Mouse (Mus musculus) hindbrain, embryonic 10.5 days (tissue): ENCODE results near the gene Vipr2. TPM values are rescaled to one million over a fixed set of nuclear protein-coding genes. Genes with fewer than 3 reads are reported as not detected.

Source experiments
- DNase-seq: peaks from one replicate; pipeline ENCODE4 v3.0.0-alpha.2; 2017; ENCODE audit warnings: low spot score
- H3K27ac ChIP-seq: fragments of 300-500 bp; sonication (generic); 2 replicates; pipeline ENCODE4 v1.5.1; 2016; ENCODE audit warnings: mild to moderate bottlenecking, moderate library complexity
- H3K27me3 ChIP-seq: fragments of 300-500 bp; sonication (generic); 2 replicates; pipeline ENCODE4 v1.6.1; 2016; ENCODE audit warnings: mild to moderate bottlenecking; ENCODE audit not compliant: poor library complexity, insufficient read depth, severe bottlenecking
- H3K36me3 ChIP-seq: fragments of 300-500 bp; sonication (generic); 2 replicates; pipeline ENCODE4 v1.6.1; 2016; ENCODE audit warnings: mild to moderate bottlenecking, moderate library complexity
- H3K4me1 ChIP-seq: fragments of 300-500 bp; sonication (generic); replicated peaks from 2 replicates; pipeline ENCODE4 v1.6.1; 2016; ENCODE audit warnings: mild to moderate bottlenecking
- H3K4me3 ChIP-seq: fragments of 300-500 bp; sonication (generic); 2 replicates; pipeline ENCODE4 v1.5.1; 2016; ENCODE audit warnings: mild to moderate bottlenecking, moderate library complexity
- H3K9me3 ChIP-seq: fragments of 300-500 bp; sonication (generic); 2 replicates; pipeline ENCODE4 v1.6.1; 2016; ENCODE audit warnings: mild to moderate bottlenecking, moderate library complexity
- WGBS: fragments of 180-500 bp; shearing (Covaris S2); methylation state at CpG from one replicate; pipeline ENCODE4 v1.1.7; 2016; 5-methylcytosine and 5-hydroxymethylcytosine counted together
- polyA plus RNA-seq: library from polyadenylated mRNA; unstranded; fragments of >200 nt; fragmentation: Nextera tagmentation; extraction: Ambion mirVana; gene quantifications from 2 replicates; pipeline ENCODE4 v1.2.1, GENCODE M21; 2016

The Vipr2 gene
- polyA plus RNA-seq, 1 experiment from 2014 or later, result 1.3 TPM

- WGBS, result 83% methylated on average over 7 of the region's 7 CpGs
These were observed 33.6 kb downstream of the Vipr2 start for GRCm38 (mm10) chr12:116111007-116111694.

GRCm38 (mm10) chr12:116115781-116116180 lies 38.3 kb downstream of the Vipr2 start:
- Histone ChIP-seq H3K9me3 (no peaks in the 10 kb centered on the region), H3K27ac (no peak overlapping the region), H3K4me1 (no peaks in the 10 kb centered on the region), H3K4me3 (no peak overlapping the region), H3K36me3 (no peaks in the 10 kb centered on the region), H3K27me3 (no peaks in the 10 kb centered on the region)
- DNase-seq, result no peak
- WGBS, result 88% methylated on average over 2 of the region's 2 CpGs

More at GRCm38 (mm10) chr12:116111007-116111694, 33.6 kb downstream of the Vipr2 start:
- DNase-seq, result no peak
- Histone ChIP-seq H3K27ac (no peak overlapping the region), H3K36me3 (no peaks in the 10 kb centered on the region), H3K4me3 (no peak overlapping the region), H3K27me3 (no peaks in the 10 kb centered on the region), H3K4me1 (no peaks in the 10 kb centered on the region), H3K9me3 (peaks cover 8% of the 10 kb centered on the region; the same call in 1 of the 2 replicates)

- H3K9me3 ChIP-seq, result no peaks in the 10 kb centered on the region
- 90% methylated on average over 5 of the region's 5 CpGs for WGBS
- no peaks in the 10 kb centered on the region for H3K4me1 ChIP-seq
- no peak for DNase-seq
- H3K36me3 ChIP-seq, result no peaks in the 10 kb centered on the region
- no peak overlapping the region for H3K27ac ChIP-seq
- no peaks in the 10 kb centered on the region for H3K27me3 ChIP-seq
- H3K4me3 ChIP-seq, result no peak overlapping the region
These were observed 38.9 kb downstream of the Vipr2 start for GRCm38 (mm10) chr12:116116455-116116854.

- H3K27ac ChIP-seq, result no peak overlapping the region
- 83% methylated on average over 5 of the region's 5 CpGs for WGBS
- no peaks in the 10 kb centered on the region for H3K27me3 ChIP-seq
- H3K36me3 ChIP-seq, result no peaks in the 10 kb centered on the region
- no peaks in the 10 kb centered on the region for H3K9me3 ChIP-seq
- no peak for DNase-seq
- H3K4me3 ChIP-seq, result no peak overlapping the region
- H3K4me1 ChIP-seq, result no peaks in the 10 kb centered on the region
These were observed 39.9 kb downstream of the Vipr2 start for GRCm38 (mm10) chr12:116117352-116117929.

- Histone ChIP-seq H3K27me3 (no peaks in the 10 kb centered on the region), H3K36me3 (no peaks in the 10 kb centered on the region), H3K4me1 (no peaks in the 10 kb centered on the region), H3K9me3 (no peaks in the 10 kb centered on the region), H3K27ac (no peak overlapping the region), H3K4me3 (no peak overlapping the region)
- 81% methylated on average over 3 of the region's 3 CpGs for WGBS
- DNase-seq, result no peak
These were observed 41.5 kb downstream of the Vipr2 start for GRCm38 (mm10) chr12:116119001-116119400.

GRCm38 (mm10) chr12:116123786-116124185 lies 46.3 kb downstream of the Vipr2 start:
- DNase-seq, result no peak
- no peak overlapping the region for H3K4me3 ChIP-seq
- H3K27ac ChIP-seq, result no peak overlapping the region
- H3K27me3 ChIP-seq, result no peaks in the 10 kb centered on the region
- WGBS, result 82% methylated on average over 3 of the region's 3 CpGs
- H3K36me3 ChIP-seq, result no peaks in the 10 kb centered on the region
- no peaks in the 10 kb centered on the region for H3K4me1 ChIP-seq
- no peaks in the 10 kb centered on the region for H3K9me3 ChIP-seq

GRCm38 (mm10) chr12:116130936-116131335 lies 53.4 kb downstream of the Vipr2 start:
- H3K9me3 ChIP-seq, result no peaks in the 10 kb centered on the region
- H3K4me3 ChIP-seq, result no peak overlapping the region
- 85% methylated on average over 7 of the region's 7 CpGs for WGBS
- no peaks in the 10 kb centered on the region for H3K36me3 ChIP-seq
- no peaks in the 10 kb centered on the region for H3K4me1 ChIP-seq
- H3K27me3 ChIP-seq, result no peaks in the 10 kb centered on the region
- DNase-seq, result no peak
- no peak overlapping the region for H3K27ac ChIP-seq

GRCm38 (mm10) chr12:116132909-116133308 lies 55.4 kb downstream of the Vipr2 start:
- DNase-seq, result no peak
- Histone ChIP-seq H3K27ac (no peak overlapping the region), H3K36me3 (no peaks in the 10 kb centered on the region), H3K4me3 (no peak overlapping the region), H3K27me3 (no peaks in the 10 kb centered on the region), H3K9me3 (no peaks in the 10 kb centered on the region), H3K4me1 (no peaks in the 10 kb centered on the region)
- WGBS, result 91% methylated on average over 5 of the region's 5 CpGs

- Histone ChIP-seq H3K27me3 (no peaks in the 10 kb centered on the region), H3K36me3 (no peaks in the 10 kb centered on the region), H3K27ac (no peak overlapping the region), H3K9me3 (no peaks in the 10 kb centered on the region), H3K4me1 (no peaks in the 10 kb centered on the region), H3K4me3 (no peak overlapping the region)
- DNase-seq, result no peak
- 95% methylated on average over 4 of the region's 4 CpGs for WGBS
These were observed 58.4 kb downstream of the Vipr2 start for GRCm38 (mm10) chr12:116135906-116136305.

GRCm38 (mm10) chr12:116138322-116139205 lies 61.0 kb downstream of the Vipr2 start:
- WGBS, result 77% methylated on average over 7 of the region's 7 CpGs
- Histone ChIP-seq H3K27me3 (no peaks in the 10 kb centered on the region), H3K27ac (no peak overlapping the region), H3K36me3 (no peaks in the 10 kb centered on the region), H3K4me3 (no peak overlapping the region), H3K9me3 (no peaks in the 10 kb centered on the region), H3K4me1 (no peaks in the 10 kb centered on the region)
- no peak for DNase-seq

- no peaks in the 10 kb centered on the region for H3K36me3 ChIP-seq
These were observed 63.1 kb downstream of the Vipr2 start for GRCm38 (mm10) chr12:116140605-116141004.

GRCm38 (mm10) chr12:116141816-116142215 lies 64.3 kb downstream of the Vipr2 start:
- WGBS, result 91% methylated on average over 2 of the region's 2 CpGs
- no peak overlapping the region for H3K4me3 ChIP-seq
- H3K27me3 ChIP-seq, result no peaks in the 10 kb centered on the region

More at GRCm38 (mm10) chr12:116140605-116141004, 63.1 kb downstream of the Vipr2 start:
- 88% methylated on average over 2 of the region's 2 CpGs for WGBS
- no peak overlapping the region for H3K4me3 ChIP-seq
- peaks cover 7% of the 10 kb centered on the region for H3K4me1 ChIP-seq
- no peak for DNase-seq
- H3K9me3 ChIP-seq, result no peaks in the 10 kb centered on the region
- no peak overlapping the region for H3K27ac ChIP-seq
- no peaks in the 10 kb centered on the region for H3K27me3 ChIP-seq

GRCm38 (mm10) chr12:116142464-116142863 lies 64.9 kb downstream of the Vipr2 start:
- Histone ChIP-seq H3K27me3 (no peaks in the 10 kb centered on the region), H3K4me3 (no peak overlapping the region), H3K9me3 (no peaks in the 10 kb centered on the region), H3K36me3 (no peaks in the 10 kb centered on the region), H3K4me1 (peaks cover 23% of the 10 kb centered on the region), H3K27ac (no peak overlapping the region)
- DNase-seq, result no peak
- 87% methylated on average over 3 of the region's 3 CpGs for WGBS

More at GRCm38 (mm10) chr12:116141816-116142215, 64.3 kb downstream of the Vipr2 start:
- H3K9me3 ChIP-seq, result no peaks in the 10 kb centered on the region
- no peak overlapping the region for H3K27ac ChIP-seq
- H3K36me3 ChIP-seq, result no peaks in the 10 kb centered on the region
- DNase-seq, result no peak
- peaks cover 17% of the 10 kb centered on the region for H3K4me1 ChIP-seq
